Mouse (Mus musculus): ENCODE measurements around the gene Slc2a13.

Gene Slc2a13

GRCm38 (mm10) chr15:91502235-91502634 is 70.8 kb downstream of the Slc2a13 start:
- DNase-seq (ENCODE audit: low spot score in 2 of 2) = no peak

- DNase-seq (ENCODE audit: low spot score in 2 of 2) = peak; percentile 9 to 25
Observed at GRCm38 (mm10) chr15:91495014-91495413, 78.0 kb downstream of the Slc2a13 start.

- no peak for DNase-seq (ENCODE audit: low spot score in 2 of 2)
Observed at GRCm38 (mm10) chr15:91479924-91480615, 93.0 kb downstream of the Slc2a13 start.

GRCm38 (mm10) chr15:91477766-91478165 is 95.3 kb downstream of the Slc2a13 start:
- peak in 1 of 2 experiments; percentile 50 for DNase-seq (ENCODE audit: low spot score in 2 of 2)

- DNase-seq (ENCODE audit: low spot score in 2 of 2) = no peak
Observed at GRCm38 (mm10) chr15:91473690-91474409, 99.2 kb downstream of the Slc2a13 start.

- no peak for DNase-seq (ENCODE audit: low spot score in 2 of 2)
Observed at GRCm38 (mm10) chr15:91465331-91465730, 107.7 kb downstream of the Slc2a13 start.

GRCm38 (mm10) chr15:91463857-91464435 is 109.1 kb downstream of the Slc2a13 start:
- DNase-seq (ENCODE audit: low spot score in 2 of 2) = no peak

- peak in 1 of 2 experiments; percentile 37 for DNase-seq (ENCODE audit: low spot score in 2 of 2)
Observed at GRCm38 (mm10) chr15:91463026-91463661, 109.9 kb downstream of the Slc2a13 start.

GRCm38 (mm10) chr15:91461940-91462339 is 111.1 kb downstream of the Slc2a13 start:
- no peak for DNase-seq (ENCODE audit: low spot score in 2 of 2)

- DNase-seq (ENCODE audit: low spot score in 2 of 2) = no peak
Observed at GRCm38 (mm10) chr15:91457202-91457601, 115.9 kb downstream of the Slc2a13 start.

GRCm38 (mm10) chr15:91445399-91445798 is 127.7 kb downstream of the Slc2a13 start:
- DNase-seq (ENCODE audit: low spot score in 2 of 2) = peak; percentile 60 to 76

GRCm38 (mm10) chr15:91443449-91443848 is 129.6 kb downstream of the Slc2a13 start:
- no peak for DNase-seq (ENCODE audit: low spot score in 2 of 2)

- peak in 1 of 2 experiments; percentile 78 for DNase-seq (ENCODE audit: low spot score in 2 of 2)
Observed at GRCm38 (mm10) chr15:91439883-91440282, 133.2 kb downstream of the Slc2a13 start.

GRCm38 (mm10) chr15:91425426-91425825 is 147.6 kb downstream of the Slc2a13 start:
- DNase-seq (ENCODE audit: low spot score in 2 of 2) = peak in 1 of 2 experiments; percentile 30

GRCm38 (mm10) chr15:91406979-91407378 is 166.1 kb downstream of the Slc2a13 start:
- DNase-seq (ENCODE audit: low spot score in 2 of 2) = no peak

GRCm38 (mm10) chr15:91395165-91395564 is 177.9 kb downstream of the Slc2a13 start:
- DNase-seq (ENCODE audit: low spot score in 2 of 2) = no peak

GRCm38 (mm10) chr15:91383694-91384093 is 189.4 kb downstream of the Slc2a13 start:
- DNase-seq (ENCODE audit: low spot score in 2 of 2) = no peak

- DNase-seq (ENCODE audit: low spot score in 2 of 2) = no peak
Observed at GRCm38 (mm10) chr15:91382606-91383005, 190.5 kb downstream of the Slc2a13 start.

GRCm38 (mm10) chr15:91381864-91382263 is 191.2 kb downstream of the Slc2a13 start:
- DNase-seq (ENCODE audit: low spot score in 2 of 2) = no peak

GRCm38 (mm10) chr15:91378751-91379325 is 194.2 kb downstream of the Slc2a13 start:
- DNase-seq (ENCODE audit: low spot score in 2 of 2) = no peak

GRCm38 (mm10) chr15:91377568-91377967 is 195.5 kb downstream of the Slc2a13 start:
- no peak for DNase-seq (ENCODE audit: low spot score in 2 of 2)

GRCm38 (mm10) chr15:91377105-91377504 is 196.0 kb downstream of the Slc2a13 start:
- peak in 1 of 2 experiments; percentile 59 for DNase-seq (ENCODE audit: low spot score in 2 of 2)

Measured in frontal cortex, postnatal 36 days (tissue).